Mouse (Mus musculus) embryonic facial prominence, embryonic 11.5 days (tissue): Measurements from ENCODE around the gene Slc6a20b. TPM values are rescaled to one million over a fixed set of nuclear protein-coding genes. Genes with fewer than 3 reads are reported as not detected.
"Not testable (repeated sequence)": the region's sequence is repeated elsewhere in the genome, so short reads cannot be mapped to it uniquely, and the experiment has no call there.

Experiments used
- ATAC-seq: fragments of 200-750 bp; cut with Nextera tagmentation; replicated peaks from 2 replicates; pipeline ENCODE4 v1.8.0; 2017; ENCODE audit warnings: low read depth; ENCODE audit not compliant: insufficient number of reproducible peaks, low FRiP score, low TSS enrichment
- DNase-seq: peaks from one replicate; pipeline ENCODE4 v3.0.0-alpha.2; 2015; ENCODE audit warnings: low spot score
- H3K27ac ChIP-seq: fragments of 300-500 bp; sonication (generic); replicated peaks from 2 replicates; pipeline ENCODE4 v1.5.1; 2014; ENCODE audit warnings: mild to moderate bottlenecking, low read depth, low read length, control low read depth
- H3K27me3 ChIP-seq: fragments of 300-500 bp; sonication (generic); 2 replicates; pipeline ENCODE4 v1.6.1; 2014; ENCODE audit warnings: mild to moderate bottlenecking, low read length, moderate library complexity, mixed read lengths; ENCODE audit not compliant: control insufficient read depth, insufficient read depth
- H3K36me3 ChIP-seq: fragments of 300-500 bp; sonication (generic); replicated peaks from 2 replicates; pipeline ENCODE4 v1.6.1; 2014; ENCODE audit warnings: low read depth, mild to moderate bottlenecking, low read length, moderate library complexity, mixed read lengths; ENCODE audit not compliant: control insufficient read depth, insufficient read depth
- H3K4me1 ChIP-seq: fragments of 300-500 bp; sonication (generic); 2 replicates; pipeline ENCODE4 v1.6.1; 2014; ENCODE audit warnings: low read length, mixed read lengths; ENCODE audit not compliant: control insufficient read depth, insufficient read depth
- H3K4me2 ChIP-seq: fragments of 300-500 bp; sonication (generic); 2 replicates; pipeline ENCODE4 v1.6.1; 2014; ENCODE audit warnings: low read depth, mild to moderate bottlenecking, control low read depth, low read length, moderate library complexity
- H3K4me3 ChIP-seq: fragments of 300-500 bp; sonication (generic); 2 replicates; pipeline ENCODE4 v1.5.1; 2014; ENCODE audit warnings: low read depth, low read length, control low read depth
- H3K9ac ChIP-seq: fragments of 300-500 bp; sonication (generic); replicated peaks from 2 replicates; pipeline ENCODE4 v1.6.1; 2014; ENCODE audit warnings: mild to moderate bottlenecking, control low read depth, low read length
- H3K9me3 ChIP-seq: fragments of 300-500 bp; sonication (generic); replicated peaks from 2 replicates; pipeline ENCODE4 v1.6.1; 2016; ENCODE audit warnings: mild to moderate bottlenecking, low read length, inconsistent platforms, mixed read lengths; ENCODE audit not compliant: control insufficient read depth
- WGBS: fragments of 180-500 bp; shearing (Covaris S2); extraction: QIAGEN DNeasy Blood & Tissue Kit; methylation state at CpG from one replicate; pipeline ENCODE4 v1.1.7; 2014; 5-methylcytosine and 5-hydroxymethylcytosine counted together
- polyA plus RNA-seq: library from polyadenylated mRNA; unstranded; fragments of >200 nt; fragmentation: Nextera tagmentation; extraction: Ambion mirVana; gene quantifications from 2 replicates; pipeline ENCODE4 v1.2.1, GENCODE M21; 2014

The Slc6a20b gene
- 0.03 and 0.18 TPM in 2 replicates for polyA plus RNA-seq

DNA sequence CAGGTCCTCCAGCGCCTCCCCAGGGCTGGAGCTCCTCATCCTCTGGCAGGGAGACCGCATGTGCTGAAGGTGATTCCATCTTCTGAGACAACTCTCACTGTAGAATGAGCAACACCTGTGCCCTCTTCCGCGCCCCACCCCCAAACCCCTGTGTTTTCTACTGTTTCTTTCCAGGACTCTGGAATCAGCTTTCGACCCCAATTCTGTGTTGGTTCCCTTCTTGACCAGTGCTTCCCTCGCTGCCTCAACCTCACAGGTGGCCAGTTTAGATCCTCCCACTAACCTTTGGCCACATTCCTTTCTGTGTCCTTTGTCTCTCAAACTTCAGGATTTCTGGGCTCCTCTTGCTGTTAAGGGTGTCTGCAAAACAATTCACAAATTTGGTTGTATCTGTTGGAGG, at the start of gene Slc6a20b:
Gene Slc6a20b, minus strand, starts transcription at position 285 of the 400 bp plus-strand sequence.
- WGBS = 83% methylated on average over 6 of the region's 6 CpGs
- no peak within 1 kb of the TSS for H3K27ac ChIP-seq
- no peak for ATAC-seq

DNA sequence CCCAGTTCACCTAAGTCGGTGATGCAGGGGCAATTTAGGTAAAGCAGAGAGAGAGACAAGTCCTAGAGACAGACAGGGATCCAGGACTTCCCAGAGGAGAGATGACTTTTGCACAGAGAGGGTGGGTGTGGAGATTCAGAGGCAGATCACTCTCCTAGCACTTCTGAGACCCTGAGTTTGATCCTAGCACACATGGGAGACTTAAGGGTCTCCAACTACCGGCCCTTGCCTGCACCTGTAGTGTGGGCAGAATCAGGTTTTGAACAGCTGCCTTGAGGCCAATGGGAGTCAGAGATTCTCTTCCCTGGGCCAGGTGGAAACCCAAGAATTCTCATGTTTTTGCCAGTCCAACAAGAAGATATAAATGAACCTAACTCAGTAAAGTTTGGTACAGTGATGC, 46.8 kb upstream of the Slc6a20b start:
- 35% methylated on average over 2 of the region's 2 CpGs for WGBS
- Histone ChIP-seq H3K4me3 (peak overlapping the region; percentile 37; the same call in 1 of the 2 replicates), H3K4me2 (no peak overlapping the region; the same call in 1 of the 2 replicates), H3K9ac (no peak overlapping the region), H3K36me3 (no peaks in the 10 kb centered on the region), H3K9me3 (no peaks in the 10 kb centered on the region), H3K4me1 (0 out of 2 replicates have a peak, but pooled peaks cover 3% of the 10 kb centered on the region), H3K27ac (no peak overlapping the region), H3K27me3 (peaks cover 22% of the 10 kb centered on the region)
- ATAC-seq (no peak), DNase-seq (peak; percentile 6)

More for the DNA sequence above, at the start of gene Slc6a20b:
- H3K27me3 ChIP-seq = no peaks in the 10 kb centered on the region
- no peak within 1 kb of the TSS for H3K4me2 ChIP-seq
- no peak within 1 kb of the TSS for H3K9ac ChIP-seq
- H3K4me3 ChIP-seq = no peak within 1 kb of the TSS
- H3K4me1 ChIP-seq = no peaks in the 10 kb centered on the region
- no peak for DNase-seq
- H3K36me3 ChIP-seq = no peaks in the 10 kb centered on the region
- no peaks in the 10 kb centered on the region for H3K9me3 ChIP-seq

- H3K4me2 ChIP-seq = peak within 1 kb of the TSS; percentile 80
- WGBS = under 1% methylated on average over 68 of the region's 73 CpGs
- H3K9ac ChIP-seq = peak within 1 kb of the TSS; percentile 25; the same call in 1 of the 2 replicates
- H3K27ac ChIP-seq = no peak within 1 kb of the TSS
- peaks cover 22% of the 10 kb centered on the region for H3K27me3 ChIP-seq
- no peaks in the 10 kb centered on the region for H3K36me3 ChIP-seq
- peak within 1 kb of the TSS; percentile 37 for H3K4me3 ChIP-seq
- H3K9me3 ChIP-seq = no peaks in the 10 kb centered on the region
- DNase-seq (peak; percentile 13), ATAC-seq (peak; percentile 56; the same call in 1 of the 2 replicates)
- 0 out of 2 replicates have a peak, but pooled peaks cover 3% of the 10 kb centered on the region for H3K4me1 ChIP-seq
Measured at GRCm38 (mm10) chr9:123678327-123679105, 46.2 kb upstream of the Slc6a20b start, which contains the start of the genes Ccr9 and Slc6a20a. Ccr9 (plus strand) TSS chr9:123678439. Slc6a20a (minus strand) TSS chr9:123678885.

DNA sequence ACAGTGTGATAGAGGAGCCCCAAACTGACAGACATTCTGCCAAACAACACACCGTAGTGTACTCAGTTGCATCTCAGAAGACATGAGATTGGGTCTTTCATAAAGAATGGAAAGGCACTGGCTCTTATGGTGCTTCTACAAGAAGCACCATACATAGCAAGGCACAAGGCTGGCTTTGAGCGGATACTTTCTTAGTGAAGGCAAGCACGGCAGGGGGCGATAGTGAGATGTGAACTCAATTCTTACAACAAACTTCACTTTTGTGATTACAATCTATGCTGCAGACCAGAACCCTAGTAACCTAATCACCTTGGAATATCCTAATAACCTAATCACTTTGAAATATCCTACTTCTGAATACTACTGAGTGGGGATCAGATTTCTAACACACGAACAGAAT, 33.3 kb upstream of the Slc6a20b start:
- Histone ChIP-seq H3K4me3 (no peak overlapping the region), H3K4me1 (no peaks in the 10 kb centered on the region), H3K27ac (no peak overlapping the region), H3K9ac (no peak overlapping the region), H3K36me3 (no peaks in the 10 kb centered on the region), H3K9me3 (no peaks in the 10 kb centered on the region), H3K4me2 (no peak overlapping the region), H3K27me3 (no peaks in the 10 kb centered on the region)
- ATAC-seq (no peak), DNase-seq (peak; percentile 67)
- 52% methylated on average over 5 of the region's 5 CpGs for WGBS

GRCm38 (mm10) chr9:123659986-123660676, 27.8 kb upstream of the Slc6a20b start:
- H3K36me3 ChIP-seq, DNase-seq, H3K4me2 ChIP-seq, ATAC-seq, H3K4me1 ChIP-seq, H3K9ac ChIP-seq, H3K9me3 ChIP-seq, H3K4me3 ChIP-seq, H3K27me3 ChIP-seq, H3K27ac ChIP-seq: not testable (repeated sequence)
- WGBS = 83% methylated on average over 16 of the region's 18 CpGs

- Histone ChIP-seq H3K9ac (no peak overlapping the region), H3K4me1 (no peaks in the 10 kb centered on the region), H3K36me3 (no peaks in the 10 kb centered on the region), H3K27ac (no peak overlapping the region), H3K4me2 (no peak overlapping the region), H3K27me3 (no peaks in the 10 kb centered on the region), H3K9me3 (no peaks in the 10 kb centered on the region), H3K4me3 (no peak overlapping the region)
- ATAC-seq (no peak), DNase-seq (no peak)
Measured at GRCm38 (mm10) chr9:123658981-123659380, 26.6 kb upstream of the Slc6a20b start.

DNA sequence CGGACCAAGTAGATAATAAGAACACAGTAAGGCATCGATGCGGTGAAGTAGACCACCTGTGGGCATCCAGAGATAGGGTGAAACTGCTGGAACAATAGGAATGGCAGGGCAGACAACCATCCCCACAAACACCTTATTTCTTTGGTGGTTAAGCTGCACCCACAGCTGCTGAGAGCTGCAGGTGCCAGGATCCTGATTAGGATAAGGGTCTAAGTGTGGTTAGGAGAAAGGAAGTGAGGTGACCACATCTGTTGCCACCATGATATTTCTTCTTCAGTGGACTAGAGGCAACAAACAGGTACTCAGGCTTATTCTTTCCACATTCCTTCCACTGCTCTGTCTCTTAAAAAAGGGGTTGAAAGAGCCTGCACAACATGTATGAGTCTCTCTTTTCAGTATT, 25.1 kb upstream of the Slc6a20b start:
- DNase-seq = no peak

DNA sequence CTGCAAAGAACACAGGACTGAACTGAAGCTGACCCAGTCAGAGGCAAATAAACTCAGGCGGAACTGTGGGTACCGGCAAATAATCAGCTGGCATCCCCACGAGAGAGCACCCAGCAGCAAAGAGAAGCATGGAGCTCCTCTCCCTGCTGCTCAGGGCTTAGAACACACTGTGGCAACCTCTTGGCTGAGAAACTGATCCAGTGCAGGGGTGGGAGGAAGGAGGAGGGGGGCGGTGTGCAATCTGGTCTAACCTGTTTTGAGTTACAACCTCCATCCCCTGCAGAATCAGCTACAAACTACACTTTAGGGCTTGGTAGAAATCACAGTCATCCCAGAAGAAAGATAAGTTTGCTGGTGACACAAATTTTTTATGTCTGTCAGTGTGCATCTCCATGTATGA, 19.0 kb upstream of the Slc6a20b start:
- H3K9ac ChIP-seq = no peak overlapping the region
- WGBS = 32% methylated on average over 4 of the region's 4 CpGs
- no peaks in the 10 kb centered on the region for H3K4me1 ChIP-seq
- H3K27me3 ChIP-seq = no peaks in the 10 kb centered on the region
- ATAC-seq (no peak), DNase-seq (peak; percentile 26)
- H3K27ac ChIP-seq = no peak overlapping the region
- H3K9me3 ChIP-seq = no peaks in the 10 kb centered on the region
- no peak overlapping the region for H3K4me3 ChIP-seq
- H3K4me2 ChIP-seq = no peak overlapping the region
- H3K36me3 ChIP-seq = no peaks in the 10 kb centered on the region

More for the DNA sequence above, 25.1 kb upstream of the Slc6a20b start:
- no peak for ATAC-seq
- Histone ChIP-seq H3K27ac (no peak overlapping the region), H3K4me3 (no peak overlapping the region), H3K4me2 (no peak overlapping the region), H3K36me3 (no peaks in the 10 kb centered on the region), H3K27me3 (no peaks in the 10 kb centered on the region), H3K9me3 (no peaks in the 10 kb centered on the region), H3K9ac (no peak overlapping the region), H3K4me1 (no peaks in the 10 kb centered on the region)
- 88% methylated on average over 3 of the region's 3 CpGs for WGBS
